Mouse (Mus musculus) midbrain, embryonic 14.5 days (tissue): Measurements from ENCODE around the gene Tspan32. TPM values are rescaled to one million over a fixed set of nuclear protein-coding genes. Genes with fewer than 3 reads are reported as not detected.

Source experiments
- ATAC-seq: fragments of 200-750 bp; cut with Nextera tagmentation; 2 replicates; pipeline ENCODE4 v1.8.0; 2017; ENCODE audit warnings: moderate number of reproducible peaks, moderate library complexity; ENCODE audit not compliant: low FRiP score, low TSS enrichment
- DNase-seq: peaks from one replicate; pipeline ENCODE4 v3.0.0-alpha.2; 2015
- H3K27ac ChIP-seq: fragments of 300-500 bp; sonication (generic); replicated peaks from 2 replicates; pipeline ENCODE4 v1.5.1; 2014; ENCODE audit warnings: mild to moderate bottlenecking, low read depth, low read length, moderate library complexity
- H3K27me3 ChIP-seq: fragments of 300-500 bp; sonication (generic); 2 replicates; pipeline ENCODE4 v1.6.1; 2014; ENCODE audit warnings: low read length, control low read depth, mixed read lengths; ENCODE audit not compliant: control insufficient read depth, insufficient read depth
- H3K36me3 ChIP-seq: fragments of 300-500 bp; sonication (generic); 2 replicates; pipeline ENCODE4 v1.6.1; 2014; ENCODE audit warnings: low read length, control low read depth; ENCODE audit not compliant: control insufficient read depth, insufficient read depth
- H3K4me1 ChIP-seq: fragments of 300-500 bp; sonication (generic); 2 replicates; pipeline ENCODE4 v1.6.1; 2014; ENCODE audit warnings: mild to moderate bottlenecking, antibody characterized with exemption, low read length, control low read depth; ENCODE audit not compliant: control insufficient read depth, insufficient read depth
- H3K4me2 ChIP-seq: fragments of 300-500 bp; sonication (generic); 2 replicates; pipeline ENCODE4 v1.6.1; 2014; ENCODE audit warnings: mild to moderate bottlenecking, low read length, moderate library complexity
- H3K4me3 ChIP-seq: fragments of 300-500 bp; sonication (generic); replicated peaks from 2 replicates; pipeline ENCODE4 v1.5.1; 2014; ENCODE audit warnings: low read depth, low read length
- H3K9ac ChIP-seq: fragments of 300-500 bp; sonication (generic); replicated peaks from 2 replicates; pipeline ENCODE4 v1.6.1; 2014; ENCODE audit warnings: mild to moderate bottlenecking, low read length, moderate library complexity
- H3K9me3 ChIP-seq: fragments of 300-500 bp; sonication (generic); 2 replicates; pipeline ENCODE4 v1.6.1; 2016; ENCODE audit warnings: low read length, control low read depth, mixed read lengths; ENCODE audit not compliant: control insufficient read depth
- WGBS: fragments of 180-500 bp; shearing (Covaris S2); extraction: QIAGEN DNeasy Blood & Tissue Kit; methylation state at CpG from one replicate; pipeline ENCODE4 v1.1.7; 2014; 5-methylcytosine and 5-hydroxymethylcytosine counted together
- polyA plus RNA-seq: library from polyadenylated mRNA; unstranded; fragments of >200 nt; fragmentation: Nextera tagmentation; extraction: Ambion mirVana; gene quantifications from 2 replicates; pipeline ENCODE4 v1.2.1, GENCODE M21; 2014

The Tspan32 gene
- polyA plus RNA-seq, 1 experiment from 2014 or later, result 0.57 TPM

DNA sequence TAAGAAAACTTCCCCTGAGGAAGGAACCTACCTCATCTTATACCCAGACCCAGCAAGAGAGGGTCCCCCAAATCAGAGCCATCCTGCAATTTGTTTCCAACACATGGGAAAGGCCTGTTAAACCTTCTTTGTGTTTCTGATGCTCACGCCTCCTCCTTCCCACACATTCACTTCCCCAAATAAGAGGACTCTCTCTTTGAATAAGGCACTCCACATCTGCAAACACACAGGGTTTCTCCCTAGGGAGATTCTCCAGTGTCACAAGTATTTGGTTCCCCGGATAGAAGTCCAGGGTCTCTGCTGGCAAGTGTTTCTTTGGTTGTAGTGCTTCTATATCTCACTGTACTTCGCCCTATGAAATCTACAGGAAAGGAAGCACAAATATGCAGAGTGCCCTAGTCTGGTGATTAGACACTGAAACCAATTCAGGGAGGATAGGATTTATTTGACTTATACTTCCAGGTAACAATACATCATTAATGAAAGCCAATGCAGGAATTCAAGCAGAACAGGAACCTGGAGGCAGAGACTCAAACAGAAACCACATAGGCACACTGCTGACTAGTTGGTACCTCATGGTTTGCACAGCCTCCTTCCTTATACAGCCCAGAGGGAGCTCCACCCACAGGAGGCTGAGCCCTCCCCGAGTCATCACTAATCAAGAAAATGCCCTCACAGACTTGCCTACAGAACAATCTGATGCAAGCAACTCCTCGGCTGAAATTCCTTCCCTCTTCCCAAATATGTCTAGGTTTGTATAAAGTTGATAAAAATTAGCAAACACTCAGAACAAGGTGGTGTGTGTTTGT is 16.7 kb downstream of the Tspan32 start:
- Histone ChIP-seq H3K4me3 (no peak overlapping the region), H3K27ac (no peak overlapping the region), H3K4me2 (no peak overlapping the region), H3K27me3 (no peaks in the 10 kb centered on the region), H3K36me3 (no peaks in the 10 kb centered on the region), H3K4me1 (no peaks in the 10 kb centered on the region), H3K9ac (no peak overlapping the region), H3K9me3 (no peaks in the 10 kb centered on the region)
- DNase-seq (no peak), ATAC-seq (no peak)
- 77% methylated on average over 5 of the region's 5 CpGs for WGBS

DNA sequence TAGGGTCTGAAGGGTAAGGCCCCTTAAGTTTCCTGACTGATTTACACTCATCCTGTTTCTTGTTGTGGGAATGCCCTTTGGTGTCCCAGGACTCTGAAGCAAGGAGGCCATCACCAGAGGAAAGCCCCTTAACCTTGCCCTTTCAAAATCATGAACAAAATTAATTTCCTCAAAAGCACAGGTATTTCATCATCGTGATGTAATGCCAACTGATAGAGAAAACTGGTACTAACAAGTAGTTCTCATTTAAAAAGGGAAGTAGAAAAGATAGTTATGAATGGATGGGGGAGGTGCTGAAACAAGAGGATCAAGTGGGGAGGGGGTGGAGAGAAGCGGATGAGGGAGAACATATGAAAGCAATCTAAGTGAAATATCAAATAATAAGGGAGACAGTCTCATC is 18.7 kb downstream of the Tspan32 start:
- 98% methylated on average over 2 of the region's 2 CpGs for WGBS
- ATAC-seq (no peak), DNase-seq (no peak)
- Histone ChIP-seq H3K27ac (no peak overlapping the region), H3K4me2 (no peak overlapping the region), H3K36me3 (no peaks in the 10 kb centered on the region), H3K27me3 (no peaks in the 10 kb centered on the region), H3K4me1 (no peaks in the 10 kb centered on the region), H3K9ac (no peak overlapping the region), H3K4me3 (no peak overlapping the region), H3K9me3 (no peaks in the 10 kb centered on the region)

DNA sequence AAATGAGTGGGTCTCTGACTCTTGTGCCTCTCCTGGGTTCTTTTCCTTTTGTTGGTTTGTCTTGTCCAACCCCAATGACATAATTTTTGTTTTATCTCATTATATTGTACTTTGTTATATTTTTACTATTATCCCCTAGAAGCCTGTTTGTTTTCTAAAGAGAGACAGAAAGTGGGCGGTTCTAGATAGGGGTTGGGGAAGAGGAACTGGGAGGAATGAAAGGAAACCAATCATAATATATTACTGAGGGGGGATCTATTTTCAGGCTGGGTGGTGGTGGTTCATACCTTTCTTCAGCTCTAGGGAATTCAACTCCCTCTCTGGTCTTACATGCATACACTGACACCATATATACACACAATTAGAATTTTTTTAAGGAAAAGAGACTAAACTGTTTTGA is 19.4 kb downstream of the Tspan32 start:
- H3K4me2 ChIP-seq, result no peak overlapping the region
- ATAC-seq (no peak), DNase-seq (no peak)
- H3K27me3 ChIP-seq, result no peaks in the 10 kb centered on the region
- H3K4me3 ChIP-seq, result no peak overlapping the region
- H3K27ac ChIP-seq, result no peak overlapping the region
- H3K4me1 ChIP-seq, result no peaks in the 10 kb centered on the region
- 100% methylated on average over 1 of the region's 1 CpGs for WGBS
- no peaks in the 10 kb centered on the region for H3K9me3 ChIP-seq
- H3K9ac ChIP-seq, result no peak overlapping the region
- no peaks in the 10 kb centered on the region for H3K36me3 ChIP-seq

DNA sequence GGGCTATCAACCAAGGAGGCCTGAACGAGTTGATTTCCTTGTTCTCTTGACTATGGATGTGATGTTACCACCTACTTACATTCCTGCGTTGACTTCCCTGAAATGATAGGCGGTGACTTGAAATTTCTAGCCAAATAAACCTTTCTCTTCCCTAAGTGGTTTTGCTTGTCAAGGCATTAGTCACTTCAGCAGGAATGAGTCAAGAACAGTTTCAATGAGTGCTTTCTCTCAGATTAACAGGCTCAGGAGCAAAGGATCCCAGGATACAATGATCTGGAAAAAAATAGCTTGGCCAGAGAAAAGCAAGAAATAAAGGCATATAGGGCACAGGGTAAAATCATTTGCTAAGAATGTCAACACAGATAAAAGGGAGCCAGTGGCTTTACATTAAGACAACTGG is 20.6 kb downstream of the Tspan32 start:
- H3K4me3 ChIP-seq, result no peak overlapping the region
- H3K9me3 ChIP-seq, result no peaks in the 10 kb centered on the region
- H3K4me1 ChIP-seq, result no peaks in the 10 kb centered on the region
- ATAC-seq, result no peak
- H3K4me2 ChIP-seq, result no peak overlapping the region
- 90% methylated on average over 3 of the region's 3 CpGs for WGBS
- H3K27ac ChIP-seq, result no peak overlapping the region
- H3K36me3 ChIP-seq, result no peaks in the 10 kb centered on the region
- H3K9ac ChIP-seq, result no peak overlapping the region
- H3K27me3 ChIP-seq, result no peaks in the 10 kb centered on the region
- DNase-seq, result no peak

DNA sequence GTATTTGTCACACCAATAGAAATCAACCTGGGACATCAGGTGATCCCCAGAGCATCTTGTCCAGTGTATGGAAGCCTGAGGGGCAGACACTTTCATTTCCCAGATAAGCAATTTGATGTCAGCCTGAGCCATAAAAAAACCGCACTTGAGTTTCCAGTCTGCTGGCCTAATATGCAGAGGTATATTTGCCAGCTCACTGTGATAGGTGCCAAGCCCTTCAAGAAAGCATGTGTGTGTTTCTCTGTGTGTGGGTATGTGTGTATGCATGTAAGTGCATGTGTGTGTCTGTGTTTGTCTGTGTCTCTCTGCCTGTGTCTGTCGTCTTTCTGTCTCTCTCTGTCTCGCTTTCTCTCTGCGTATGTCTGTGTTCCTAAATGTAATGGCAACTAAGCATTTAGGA is 22.4 kb downstream of the Tspan32 start:
- Histone ChIP-seq H3K4me2 (no peak overlapping the region), H3K4me3 (no peak overlapping the region), H3K4me1 (no peaks in the 10 kb centered on the region), H3K9me3 (no peaks in the 10 kb centered on the region), H3K27me3 (no peaks in the 10 kb centered on the region), H3K9ac (no peak overlapping the region), H3K27ac (no peak overlapping the region), H3K36me3 (no peaks in the 10 kb centered on the region)
- no peak for DNase-seq
- WGBS, result 98% methylated on average over 4 of the region's 4 CpGs
- no peak for ATAC-seq

DNA sequence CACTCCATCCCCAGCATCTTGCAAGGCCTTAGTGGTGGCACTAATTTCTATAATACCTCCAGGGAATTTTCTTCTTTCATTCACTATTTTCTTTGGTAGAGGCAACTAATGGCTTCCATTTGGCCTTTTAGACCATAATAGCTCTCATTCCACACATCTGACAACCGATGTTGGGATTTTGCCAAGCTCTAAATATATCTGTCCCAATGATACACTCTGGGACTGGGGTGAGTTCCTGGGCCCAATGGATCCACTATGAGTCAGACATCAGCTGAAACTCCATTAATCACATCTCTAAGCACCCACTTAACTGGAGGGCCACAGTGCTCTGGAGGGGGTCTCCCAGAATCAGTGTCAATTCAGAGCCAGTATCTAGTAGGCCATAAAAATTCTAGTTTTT is 27.0 kb downstream of the Tspan32 start:
- H3K4me3 ChIP-seq, result no peak overlapping the region
- 94% methylated on average over 1 of the region's 1 CpGs for WGBS

DNA sequence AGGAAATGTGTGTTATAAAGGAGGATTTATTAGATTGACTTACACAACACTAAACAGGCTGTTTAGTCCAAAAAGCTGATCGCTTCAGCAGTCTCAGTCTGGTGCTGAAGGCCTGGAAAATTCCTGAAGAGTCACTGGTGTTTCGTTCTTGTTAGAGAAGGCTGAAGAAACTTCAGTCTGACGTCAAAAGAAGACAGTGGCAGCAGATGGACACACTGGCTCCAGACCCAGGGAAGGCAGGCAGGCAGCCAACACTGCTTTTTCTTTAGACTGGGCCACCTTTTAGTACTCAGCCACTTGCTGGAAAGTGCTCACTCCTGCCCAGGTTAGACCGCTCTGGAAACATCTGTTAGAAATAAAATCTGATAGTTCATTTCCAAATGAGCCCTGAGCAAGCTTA is 28.7 kb downstream of the Tspan32 start:
- H3K4me3 ChIP-seq, result no peak overlapping the region
- H3K9me3 ChIP-seq, result no peaks in the 10 kb centered on the region
- ATAC-seq, result no peak
- WGBS, result 94% methylated on average over 4 of the region's 4 CpGs
- no peak for DNase-seq
- no peaks in the 10 kb centered on the region for H3K27me3 ChIP-seq
- H3K27ac ChIP-seq, result no peak overlapping the region
- no peaks in the 10 kb centered on the region for H3K4me1 ChIP-seq
- H3K9ac ChIP-seq, result no peak overlapping the region
- H3K36me3 ChIP-seq, result no peaks in the 10 kb centered on the region
- no peak overlapping the region for H3K4me2 ChIP-seq

More for the DNA sequence above, 27.0 kb downstream of the Tspan32 start:
- ATAC-seq, result no peak
- H3K9me3 ChIP-seq, result no peaks in the 10 kb centered on the region
- H3K36me3 ChIP-seq, result no peaks in the 10 kb centered on the region
- no peak overlapping the region for H3K9ac ChIP-seq
- H3K27ac ChIP-seq, result no peak overlapping the region
- no peak for DNase-seq
- H3K4me1 ChIP-seq, result no peaks in the 10 kb centered on the region
- H3K4me2 ChIP-seq, result no peak overlapping the region
- H3K27me3 ChIP-seq, result no peaks in the 10 kb centered on the region

DNA sequence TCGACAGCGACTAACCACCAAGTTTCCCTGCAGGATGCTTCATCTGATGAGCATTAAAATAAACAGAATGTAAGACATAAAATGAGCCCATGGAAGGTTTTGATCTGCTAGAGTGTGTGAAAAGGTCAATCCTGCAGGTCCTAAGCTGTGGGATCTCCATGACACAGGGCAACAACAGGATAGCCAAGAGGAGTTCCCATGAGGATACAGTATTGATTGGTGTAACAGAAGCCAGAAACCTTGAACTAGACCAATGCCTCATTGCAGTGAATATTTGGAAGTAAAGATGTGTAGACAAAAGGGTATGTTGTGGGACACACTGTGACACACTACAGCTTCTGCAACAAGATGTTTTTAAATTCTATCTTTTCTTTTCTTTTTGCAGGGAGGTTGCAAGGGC is 29.3 kb downstream of the Tspan32 start:
- H3K27ac ChIP-seq, result no peak overlapping the region
- H3K4me1 ChIP-seq, result no peaks in the 10 kb centered on the region
- 95% methylated on average over 2 of the region's 2 CpGs for WGBS

More for the DNA sequence above, 29.3 kb downstream of the Tspan32 start:
- Histone ChIP-seq H3K4me3 (no peak overlapping the region), H3K27me3 (no peaks in the 10 kb centered on the region), H3K36me3 (no peaks in the 10 kb centered on the region), H3K4me2 (no peak overlapping the region), H3K9ac (no peak overlapping the region), H3K9me3 (no peaks in the 10 kb centered on the region)
- ATAC-seq (no peak), DNase-seq (no peak)
